Mouse (Mus musculus) ES-E14 (cell line): ENCODE measurements around the gene Ust.

ENCODE experiments used
- CHD2 ChIP-seq: IDR thresholded peaks from 2 replicates; pipeline ENCODE4 v1.6.1; 2014; ENCODE audit warnings: mild to moderate bottlenecking, low read depth, low read length, inconsistent platforms
- HCFC1 ChIP-seq: IDR thresholded peaks from 2 replicates; pipeline ENCODE4 v1.6.1; 2012; ENCODE audit warnings: low read length, inconsistent platforms, borderline replicate concordance; ENCODE audit not compliant: insufficient read depth
- MAFK ChIP-seq: IDR thresholded peaks from 2 replicates; pipeline ENCODE4 v1.6.1; 2014; ENCODE audit warnings: mild to moderate bottlenecking, low read depth, low read length, inconsistent platforms; ENCODE audit not compliant: insufficient read depth
- ZC3H11A ChIP-seq: IDR thresholded peaks from 2 replicates; pipeline ENCODE4 v1.6.1; 2012; ENCODE audit warnings: low read depth, mild to moderate bottlenecking, inconsistent platforms, low read length, borderline replicate concordance
- ZNF384 ChIP-seq: IDR thresholded peaks from 2 replicates; pipeline ENCODE4 v1.6.1; 2012; ENCODE audit warnings: low read depth, low read length, inconsistent platforms

DNA sequence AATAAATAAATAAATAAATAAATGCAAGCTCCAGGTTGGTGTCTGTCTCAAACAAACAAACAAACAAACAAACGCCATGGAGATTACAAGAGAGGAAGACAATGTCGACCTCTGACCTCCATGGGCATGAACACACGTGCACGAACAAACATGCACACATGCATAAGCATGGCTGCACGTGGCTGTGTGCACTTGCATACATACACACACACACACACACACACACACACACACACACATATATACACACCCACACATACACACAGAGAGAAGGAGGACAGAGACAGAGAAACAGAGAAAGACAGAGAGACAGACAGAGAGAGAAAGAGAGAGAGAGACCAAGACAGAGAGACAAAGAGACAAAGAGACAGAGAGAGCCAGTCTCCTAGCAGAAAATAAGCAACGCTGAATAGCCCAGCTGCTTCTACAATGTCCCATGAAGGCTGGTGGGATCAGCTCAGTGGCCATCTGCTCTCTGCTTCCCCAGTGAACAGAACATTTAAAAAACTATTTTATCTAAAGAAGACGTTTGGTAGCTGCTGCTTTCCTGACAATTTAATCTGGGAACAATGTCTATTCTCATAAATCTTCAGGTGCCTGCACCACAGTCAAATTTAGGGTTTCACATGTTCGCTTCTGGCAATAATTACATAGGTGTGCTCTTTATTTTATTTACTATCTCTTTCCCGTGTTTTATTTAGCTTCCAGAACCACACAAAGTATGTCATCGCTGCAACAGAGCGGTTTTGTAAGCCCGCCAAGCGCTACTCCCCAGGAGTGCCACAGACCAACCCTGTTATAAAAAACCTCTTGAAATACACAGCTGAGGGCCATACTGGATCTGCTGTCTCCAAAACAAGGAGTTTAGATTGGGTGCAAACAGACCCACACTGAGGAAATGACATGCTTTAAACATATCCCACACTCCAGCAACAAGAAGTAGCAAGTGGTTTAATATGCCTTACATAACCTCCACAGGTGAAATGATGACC is 89.5 kb downstream of the Ust start:
- TF ChIP-seq ZNF384: no peak
- TF ChIP-seq ZC3H11A: no peak
- TF ChIP-seq CHD2: no peak
- no peak for TF ChIP-seq HCFC1
- TF ChIP-seq MAFK: no peak
